Mouse (Mus musculus) olfactory bulb, adult 2 months (tissue): ENCODE data around the gene Hist1h2bm.

ENCODE experiments used
- CTCF ChIP-seq: fragments of 200-500 bp; IDR thresholded peaks from 2 replicates; pipeline ENCODE4 v1.5.1; 2012; ENCODE audit warnings: low read depth, mild to moderate bottlenecking, low read length, moderate library complexity; ENCODE audit not compliant: insufficient read depth
- POLR2A ChIP-seq: fragments of 200-500 bp; IDR thresholded peaks from 2 replicates; pipeline ENCODE4 v1.6.1; 2012; ENCODE audit warnings: mild to moderate bottlenecking, low read depth, low read length, moderate library complexity; ENCODE audit not compliant: insufficient read depth

DNA sequence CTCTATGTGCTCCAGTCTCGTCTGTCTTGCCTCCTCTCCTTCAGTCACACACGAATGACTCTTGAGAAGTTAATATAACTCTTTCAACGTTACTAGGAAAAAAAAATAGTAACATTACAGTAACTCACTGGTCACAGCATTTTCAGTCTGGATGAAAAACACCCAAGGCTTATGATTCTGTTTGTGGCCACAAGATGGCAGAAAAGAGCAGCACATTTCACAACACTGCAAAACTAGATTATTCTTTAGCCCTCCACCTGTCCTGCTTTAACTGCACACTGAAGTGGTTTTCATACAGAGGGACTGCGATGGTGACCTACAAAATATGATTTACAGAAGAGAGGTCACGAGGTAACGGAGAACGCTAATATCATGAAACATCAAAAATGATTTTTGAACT, 7.1 kb upstream of the Hist1h2bm start:
- TF ChIP-seq CTCF (no peak), POLR2A (no peak)
